Mouse (Mus musculus): ENCODE results near the gene Gcnt3.
A peak's percentile ranks its signal among the peaks of the same experiment; 100 is the strongest.

The Gcnt3 gene

DNA sequence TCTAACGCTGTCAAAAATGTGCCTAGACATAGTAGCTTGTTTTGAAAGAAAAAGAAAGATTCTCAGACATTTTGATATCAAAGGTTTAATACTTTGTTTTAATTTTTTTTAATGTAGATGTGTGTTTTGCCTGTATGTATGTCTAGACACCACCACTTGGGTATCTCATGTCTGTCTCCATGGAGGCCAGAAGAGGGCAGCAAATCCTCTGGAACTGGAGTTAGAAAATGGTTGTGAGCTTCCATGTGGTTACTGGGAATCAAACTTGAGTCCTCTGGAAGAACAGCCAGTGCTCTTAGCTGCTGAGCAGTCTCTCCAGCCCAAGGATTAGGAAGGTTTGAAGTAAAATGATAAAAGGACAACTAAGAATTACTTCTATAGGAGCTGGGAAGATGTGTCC, 38.6 kb downstream of the Gcnt3 start:
- DNase-seq, result no peak

DNA sequence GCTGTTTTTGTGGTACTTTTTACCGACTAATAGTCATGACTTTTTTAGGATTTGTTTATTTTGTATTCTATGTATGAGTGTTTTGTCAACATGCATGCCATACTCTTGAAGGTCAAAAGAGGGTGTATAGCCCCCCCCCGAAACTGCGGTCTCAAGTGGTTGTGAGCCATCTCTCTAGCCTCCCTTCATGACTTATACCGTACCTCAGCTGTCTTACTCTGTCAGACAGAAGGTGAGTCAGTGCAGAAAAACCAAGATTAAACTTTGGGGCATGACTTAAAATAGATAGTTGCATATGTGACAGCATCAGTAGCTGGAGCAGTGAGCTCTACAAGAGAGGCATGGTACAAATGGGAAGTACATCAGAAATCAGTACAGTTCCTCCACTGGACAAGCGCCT, 43.3 kb downstream of the Gcnt3 start:
- no peak for DNase-seq

GRCm38 (mm10) chr9:69993479-69993878, 44.4 kb downstream of the Gcnt3 start:
- DNase-seq, result no peak

DNA sequence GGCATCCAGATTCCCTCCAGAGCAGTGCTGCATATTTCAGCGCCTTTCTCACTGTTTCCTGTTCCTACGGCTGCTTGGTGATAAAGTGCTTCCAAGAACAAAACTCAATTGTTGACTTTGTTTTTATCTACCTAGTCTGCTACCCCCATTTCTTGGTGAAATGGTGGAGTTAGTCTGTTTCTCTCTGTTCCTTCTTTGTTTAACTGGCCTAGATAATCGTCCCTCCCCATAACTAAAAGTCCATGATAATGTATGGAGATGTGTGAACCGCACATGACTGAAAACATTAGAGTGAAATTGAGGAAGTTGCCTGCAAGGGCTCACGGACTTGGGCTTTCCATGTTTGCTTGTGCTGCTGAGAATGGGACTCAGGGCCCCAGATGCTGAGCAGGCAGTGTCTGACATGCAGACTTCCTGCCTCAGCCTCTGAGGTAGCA, 45.0 kb downstream of the Gcnt3 start:
- DNase-seq, result no peak

DNA sequence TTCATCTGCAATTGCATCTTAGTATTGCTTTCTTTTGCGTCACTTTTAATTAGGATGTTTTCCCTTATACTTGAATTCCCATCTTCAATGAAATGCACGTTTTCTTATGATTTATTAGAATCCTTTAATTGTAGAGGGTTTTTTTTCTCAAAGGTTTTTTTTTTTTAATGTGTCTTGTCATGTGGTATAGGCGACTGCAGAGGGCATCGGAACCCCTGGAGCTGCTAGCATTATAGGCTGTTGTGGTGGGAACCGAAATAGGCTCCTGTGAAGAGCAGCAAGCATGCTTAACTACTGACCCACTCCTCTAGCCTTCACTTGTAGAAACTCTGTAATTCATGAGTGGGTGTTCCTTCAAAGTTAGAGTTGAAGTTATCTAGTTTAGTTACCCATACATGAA, 47.5 kb downstream of the Gcnt3 start:
- no peak for DNase-seq

GRCm38 (mm10) chr9:69989303-69990121, 48.4 kb downstream of the Gcnt3 start, which contains the start of gene Bnip2:
Bnip2 (plus strand) TSS chr9:69989466.
- DNase-seq, result peak; percentile 97

- no peak for DNase-seq
These were observed 49.1 kb downstream of the Gcnt3 start for GRCm38 (mm10) chr9:69988706-69989302.

DNA sequence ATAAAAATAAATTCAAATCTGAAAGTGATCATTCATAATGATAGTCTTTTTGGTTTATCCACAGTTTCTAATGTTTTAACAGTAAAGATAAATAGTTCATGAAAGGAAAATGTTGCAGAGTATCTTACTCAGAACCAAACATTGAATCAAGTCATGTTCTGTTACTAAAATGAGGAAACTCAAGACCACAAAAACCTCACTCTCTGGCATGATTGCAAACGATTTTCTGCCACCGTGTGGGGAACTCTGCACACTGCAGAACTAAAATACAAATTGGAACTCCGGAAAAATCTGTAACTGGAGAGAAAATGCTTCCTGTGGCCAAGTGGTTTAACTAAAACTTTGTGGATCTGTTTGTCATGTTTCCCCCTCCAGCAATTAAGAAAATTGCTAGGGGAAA, 50.3 kb downstream of the Gcnt3 start:
- DNase-seq, result peak; percentile 81

- no peak for DNase-seq
These were observed 51.3 kb downstream of the Gcnt3 start for GRCm38 (mm10) chr9:69986571-69986970.

DNA sequence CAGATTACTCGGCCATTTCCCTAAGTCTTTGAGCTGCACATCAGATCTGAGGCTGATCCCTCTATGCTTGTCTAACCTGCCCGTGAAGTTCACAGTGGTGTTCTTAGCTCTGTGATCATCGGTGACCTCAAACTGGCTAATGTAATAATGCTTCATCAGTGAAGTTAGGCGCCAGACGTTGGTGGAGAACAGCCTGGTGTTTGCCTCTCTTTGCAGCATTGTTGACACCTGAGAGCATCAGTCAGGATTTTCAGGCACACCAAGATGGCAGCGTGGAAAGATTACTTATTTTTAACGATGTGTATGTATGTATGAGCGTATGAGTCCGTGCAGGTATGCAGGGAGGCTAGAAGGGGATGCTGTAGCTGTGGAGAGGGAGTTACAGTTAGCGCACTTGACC, 51.8 kb downstream of the Gcnt3 start:
- no peak for DNase-seq

GRCm38 (mm10) chr9:69985526-69985925, 52.4 kb downstream of the Gcnt3 start:
- no peak for DNase-seq
